Mouse (Mus musculus) kidney, embryonic 14.5 days (tissue): ENCODE measurements at regions not wholly inside any gene's neighbourhood (a gene's known extent, or its start where the extent isn't known, plus 50 kb on each side); places are given as distances from the start of the nearest gene placed in this dataset.
A peak's percentile ranks its signal among the peaks of the same experiment; 100 is the strongest.
"Not testable (repeated sequence)": the region's sequence is repeated elsewhere in the genome, so short reads cannot be mapped to it uniquely, and the experiment has no call there.

Source experiments
- ATAC-seq: fragments of 200-750 bp; cut with Nextera tagmentation; 2 replicates; pipeline ENCODE4 v1.8.0; 2017; ENCODE audit warnings: moderate number of reproducible peaks, mild to moderate bottlenecking, moderate TSS enrichment, moderate library complexity; ENCODE audit not compliant: low FRiP score, low TSS enrichment
- H3K27ac ChIP-seq: fragments of 300-500 bp; sonication (generic); 2 replicates; pipeline ENCODE4 v1.5.1; 2014; ENCODE audit warnings: low read depth, mild to moderate bottlenecking, low read length, moderate library complexity, mixed read lengths
- H3K27me3 ChIP-seq: fragments of 300-500 bp; sonication (generic); 2 replicates; pipeline ENCODE4 v1.6.1; 2014; ENCODE audit warnings: mild to moderate bottlenecking, low read length; ENCODE audit not compliant: control insufficient read depth, insufficient read depth
- H3K36me3 ChIP-seq: fragments of 300-500 bp; sonication (generic); 2 replicates; pipeline ENCODE4 v1.6.1; 2014; ENCODE audit warnings: low read length, mixed read lengths; ENCODE audit not compliant: control insufficient read depth, insufficient read depth
- H3K4me1 ChIP-seq: fragments of 300-500 bp; sonication (generic); 2 replicates; pipeline ENCODE4 v1.6.1; 2014; ENCODE audit warnings: low read length, mixed read lengths; ENCODE audit not compliant: control insufficient read depth, insufficient read depth
- H3K4me2 ChIP-seq: fragments of 300-500 bp; sonication (generic); replicated peaks from 2 replicates; pipeline ENCODE4 v1.6.1; 2014; ENCODE audit warnings: low read depth, mild to moderate bottlenecking, low read length
- H3K4me3 ChIP-seq: fragments of 300-500 bp; sonication (generic); 2 replicates; pipeline ENCODE4 v1.5.1; 2014; ENCODE audit warnings: mild to moderate bottlenecking, low read length
- H3K9ac ChIP-seq: fragments of 300-500 bp; sonication (generic); 2 replicates; pipeline ENCODE4 v1.6.1; 2014; ENCODE audit warnings: low read depth, mild to moderate bottlenecking, low read length, moderate library complexity
- H3K9me3 ChIP-seq: fragments of 300-500 bp; sonication (generic); 2 replicates; pipeline ENCODE4 v1.6.1; 2016; ENCODE audit warnings: low read length; ENCODE audit not compliant: control insufficient read depth
- WGBS: fragments of 180-500 bp; shearing (Covaris S2); extraction: QIAGEN DNeasy Blood & Tissue Kit; methylation state at CpG from one replicate; pipeline ENCODE4 v1.1.7; 2014; 5-methylcytosine and 5-hydroxymethylcytosine counted together

GRCm38 (mm10) chr1:181283539-181283938, 68.9 kb upstream of the Cnih3 start:
- H3K4me1 ChIP-seq, ATAC-seq, H3K4me2 ChIP-seq, H3K27me3 ChIP-seq, H3K36me3 ChIP-seq, H3K9ac ChIP-seq, H3K4me3 ChIP-seq, H3K9me3 ChIP-seq, H3K27ac ChIP-seq: not testable (repeated sequence)
- WGBS, result 84% methylated on average over 8 of the region's 8 CpGs

GRCm38 (mm10) chr1:181284301-181285197, 67.9 kb upstream of the Cnih3 start:
- Histone ChIP-seq H3K27ac (no peak overlapping the region), H3K27me3 (no peaks in the 10 kb centered on the region)

GRCm38 (mm10) chr1:181285600-181285999, 66.8 kb upstream of the Cnih3 start:
- Histone ChIP-seq H3K4me1 (no peaks in the 10 kb centered on the region), H3K27ac (no peak overlapping the region), H3K4me3 (no peak overlapping the region), H3K9me3 (no peaks in the 10 kb centered on the region), H3K4me2 (no peak overlapping the region), H3K36me3 (no peaks in the 10 kb centered on the region), H3K9ac (no peak overlapping the region), H3K27me3 (no peaks in the 10 kb centered on the region)
- ATAC-seq, result no peak
- WGBS, result 85% methylated on average over 8 of the region's 8 CpGs

More at GRCm38 (mm10) chr1:181284301-181285197, 67.9 kb upstream of the Cnih3 start:
- Histone ChIP-seq H3K4me3 (no peak overlapping the region), H3K9me3 (no peaks in the 10 kb centered on the region), H3K9ac (no peak overlapping the region), H3K36me3 (no peaks in the 10 kb centered on the region), H3K4me1 (no peaks in the 10 kb centered on the region), H3K4me2 (no peak overlapping the region)
- ATAC-seq, result no peak
- WGBS, result 75% methylated on average over 10 of the region's 10 CpGs

GRCm38 (mm10) chr1:181286146-181286545, 66.3 kb upstream of the Cnih3 start:
- Histone ChIP-seq H3K36me3 (no peaks in the 10 kb centered on the region), H3K4me2 (no peak overlapping the region), H3K9ac (no peak overlapping the region), H3K4me3 (no peak overlapping the region), H3K4me1 (no peaks in the 10 kb centered on the region), H3K27ac (no peak overlapping the region), H3K27me3 (no peaks in the 10 kb centered on the region), H3K9me3 (no peaks in the 10 kb centered on the region)
- ATAC-seq, result no peak
- WGBS, result 67% methylated on average over 5 of the region's 5 CpGs

GRCm38 (mm10) chr1:181287166-181287565, 65.3 kb upstream of the Cnih3 start:
- H3K27ac ChIP-seq, result no peak overlapping the region
- 74% methylated on average over 1 of the region's 1 CpGs for WGBS
- no peaks in the 10 kb centered on the region for H3K9me3 ChIP-seq
- ATAC-seq, result no peak
- H3K36me3 ChIP-seq, result no peaks in the 10 kb centered on the region
- no peak overlapping the region for H3K4me3 ChIP-seq
- H3K4me2 ChIP-seq, result no peak overlapping the region
- H3K9ac ChIP-seq, result no peak overlapping the region
- H3K4me1 ChIP-seq, result no peaks in the 10 kb centered on the region
- H3K27me3 ChIP-seq, result no peaks in the 10 kb centered on the region

GRCm38 (mm10) chr1:181289385-181290035, 62.9 kb upstream of the Cnih3 start:
- no peaks in the 10 kb centered on the region for H3K27me3 ChIP-seq
- no peak overlapping the region for H3K27ac ChIP-seq
- no peaks in the 10 kb centered on the region for H3K36me3 ChIP-seq
- H3K9me3 ChIP-seq, result no peaks in the 10 kb centered on the region
- ATAC-seq, result 0 out of 2 replicates have a peak, but pooled peaks have one; percentile 9
- WGBS, result 81% methylated on average over 13 of the region's 13 CpGs
- no peak overlapping the region for H3K4me3 ChIP-seq
- no peak overlapping the region for H3K9ac ChIP-seq
- H3K4me2 ChIP-seq, result no peak overlapping the region
- no peaks in the 10 kb centered on the region for H3K4me1 ChIP-seq

- H3K9ac ChIP-seq, result no peak overlapping the region
- no peaks in the 10 kb centered on the region for H3K36me3 ChIP-seq
- H3K4me3 ChIP-seq, result no peak overlapping the region
- H3K4me2 ChIP-seq, result no peak overlapping the region
- no peaks in the 10 kb centered on the region for H3K9me3 ChIP-seq
- H3K27ac ChIP-seq, result no peak overlapping the region
- H3K27me3 ChIP-seq, result no peaks in the 10 kb centered on the region
- no peak for ATAC-seq
- WGBS, result 73% methylated on average over 6 of the region's 6 CpGs
- H3K4me1 ChIP-seq, result no peaks in the 10 kb centered on the region
These were observed 61.2 kb upstream of the Cnih3 start for GRCm38 (mm10) chr1:181291202-181291601.

GRCm38 (mm10) chr1:181291966-181292365, 60.5 kb upstream of the Cnih3 start:
- no peak overlapping the region for H3K4me3 ChIP-seq
- no peaks in the 10 kb centered on the region for H3K4me1 ChIP-seq
- WGBS, result 85% methylated on average over 5 of the region's 5 CpGs
- no peak overlapping the region for H3K9ac ChIP-seq
- no peaks in the 10 kb centered on the region for H3K27me3 ChIP-seq
- no peaks in the 10 kb centered on the region for H3K9me3 ChIP-seq
- no peak for ATAC-seq
- no peak overlapping the region for H3K4me2 ChIP-seq
- no peaks in the 10 kb centered on the region for H3K36me3 ChIP-seq
- no peak overlapping the region for H3K27ac ChIP-seq
